Mouse (Mus musculus) ES-E14 (cell line): Measurements from ENCODE around the gene Plekhg5. TPM values are rescaled to one million over a fixed set of nuclear protein-coding genes. Genes with fewer than 3 reads are reported as not detected.

Experiments used
- DNase-seq: peaks from one replicate; pipeline ENCODE4 v3.0.0-alpha.2; 2013; ENCODE audit warnings: low read depth, low spot score
- H3K27ac ChIP-seq: 2 replicates; pipeline ENCODE4 v1.5.1; 2012; ENCODE audit warnings: low read depth, mild to moderate bottlenecking, low read length, moderate library complexity, mixed read lengths; ENCODE audit not compliant: poor library complexity, insufficient read depth, severe bottlenecking
- H3K36me3 ChIP-seq: 2 replicates; pipeline ENCODE4 v1.6.1; 2012; ENCODE audit warnings: mild to moderate bottlenecking, low read length, moderate library complexity, mixed read lengths; ENCODE audit not compliant: control insufficient read depth, poor library complexity, insufficient read depth, severe bottlenecking
- H3K4me1 ChIP-seq, 2 experiments: fragments of 150-350 bp in 1 of 2; sonication (generic) in 1 of 2; 2 replicates each; pipeline ENCODE4 v1.6.1; 2012; ENCODE audit warnings: low read length in 2 of 2, mild to moderate bottlenecking in 1 of 2, mixed read lengths in 1 of 2; ENCODE audit not compliant: control insufficient read depth in 2 of 2, insufficient read depth in 2 of 2, poor library complexity in 1 of 2
- H3K4me3 ChIP-seq, 2 experiments: fragments of 150-350 bp in 1 of 2; sonication (generic) in 1 of 2; 2 replicates each; pipeline ENCODE4 v1.5.1; 2012; ENCODE audit warnings: low read length in 2 of 2, low read depth in 1 of 2, mild to moderate bottlenecking in 1 of 2, mixed read lengths in 1 of 2; ENCODE audit not compliant: insufficient read depth in 1 of 2, poor library complexity in 1 of 2, severe bottlenecking in 1 of 2
- H3K9ac ChIP-seq: 2 replicates; pipeline ENCODE4 v1.6.1; 2012; ENCODE audit warnings: low read depth, mild to moderate bottlenecking, low read length, mixed read lengths; ENCODE audit not compliant: poor library complexity, insufficient read depth, severe bottlenecking
- H3K9me3 ChIP-seq: fragments of 150-350 bp; sonication (generic); 2 replicates; pipeline ENCODE4 v1.6.1; 2012; ENCODE audit warnings: low read depth, mild to moderate bottlenecking, low read length; ENCODE audit not compliant: control insufficient read depth, insufficient read depth
- CHD2 ChIP-seq: IDR thresholded peaks from 2 replicates; pipeline ENCODE4 v1.6.1; 2014; ENCODE audit warnings: mild to moderate bottlenecking, low read depth, low read length, inconsistent platforms
- HCFC1 ChIP-seq: IDR thresholded peaks from 2 replicates; pipeline ENCODE4 v1.6.1; 2012; ENCODE audit warnings: low read length, inconsistent platforms, borderline replicate concordance; ENCODE audit not compliant: insufficient read depth
- MAFK ChIP-seq: IDR thresholded peaks from 2 replicates; pipeline ENCODE4 v1.6.1; 2014; ENCODE audit warnings: mild to moderate bottlenecking, low read depth, low read length, inconsistent platforms; ENCODE audit not compliant: insufficient read depth
- ZC3H11A ChIP-seq: IDR thresholded peaks from 2 replicates; pipeline ENCODE4 v1.6.1; 2012; ENCODE audit warnings: low read depth, mild to moderate bottlenecking, inconsistent platforms, low read length, borderline replicate concordance
- ZNF384 ChIP-seq: IDR thresholded peaks from 2 replicates; pipeline ENCODE4 v1.6.1; 2012; ENCODE audit warnings: low read depth, low read length, inconsistent platforms
- in situ Hi-C, 2 experiments: fragments of 600-800 bp; cut with MboI; formaldehyde crosslinking; loops; one replicate each; pipeline ENCODE4 v1.15.1; 2025; ENCODE audit warnings: low sequenced_read_pairs in 2 of 2, inconsistent platforms in 1 of 2; ENCODE audit not compliant: unreplicated experiment in 2 of 2
- total RNA-seq: library from RNA; depleted of rRNA; stranded (reverse); fragments of 300-350 nt; gene quantifications from 2 replicates; pipeline ENCODE4 v1.2.3, GENCODE M21; 2012

The Plekhg5 gene
- total RNA-seq, 1 experiment, result 37.3 TPM

DNA sequence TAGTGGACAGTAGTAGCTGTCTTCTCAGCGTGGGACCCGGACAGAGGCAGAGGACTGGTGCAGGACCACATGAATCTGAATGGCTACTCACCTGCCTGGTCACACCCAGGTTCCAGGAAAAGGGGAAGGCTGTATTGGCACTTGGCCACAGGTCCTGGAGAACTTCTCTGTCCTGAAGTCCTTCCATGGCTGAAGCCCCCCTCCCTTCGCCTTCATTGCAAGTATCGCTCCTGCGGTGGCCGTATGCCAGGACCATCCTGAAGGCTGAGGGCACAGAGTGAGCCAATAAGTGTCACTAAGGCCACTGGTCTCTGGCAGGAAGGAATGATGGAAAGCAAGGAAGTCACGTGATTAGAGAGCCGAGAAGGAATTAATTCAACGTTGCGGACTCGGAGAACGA, 21.9 kb downstream of the Plekhg5 start:
- TF ChIP-seq CHD2 (no peak), MAFK (no peak), ZNF384 (no peak), HCFC1 (no peak), ZC3H11A (no peak)
- DNase-seq, result no peak
- H3K27ac ChIP-seq, result no peak overlapping the region
- peaks cover 6 to 29% of the 10 kb centered on the region in 2 experiments for H3K4me1 ChIP-seq
- H3K9me3 ChIP-seq, result no peaks in the 10 kb centered on the region
- in situ Hi-C loops, result no loop called here
- no peaks in the 10 kb centered on the region for H3K36me3 ChIP-seq
- no peak overlapping the region for H3K4me3 ChIP-seq
- no peak overlapping the region for H3K9ac ChIP-seq

- in situ Hi-C loops, result no loop called here
- H3K9me3 ChIP-seq, result no peaks in the 10 kb centered on the region
- peaks cover 6 to 39% of the 10 kb centered on the region in 2 experiments for H3K4me1 ChIP-seq
- no peaks in the 10 kb centered on the region for H3K36me3 ChIP-seq
- H3K27ac ChIP-seq, result peak overlapping the region; percentile 92
- no peak for TF ChIP-seq CHD2
- no peak for TF ChIP-seq ZNF384
- TF ChIP-seq MAFK, result no peak
- TF ChIP-seq HCFC1, result no peak
- no peak for TF ChIP-seq ZC3H11A
- peak overlapping the region; percentile 76 for H3K9ac ChIP-seq
- peak overlapping the region; percentile 19 to 73; a peak in 3 of 4 replicates for H3K4me3 ChIP-seq
- DNase-seq, result no peak
These were observed 23.9 kb downstream of the Plekhg5 start for GRCm38 (mm10) chr4:152095937-152096910.

DNA sequence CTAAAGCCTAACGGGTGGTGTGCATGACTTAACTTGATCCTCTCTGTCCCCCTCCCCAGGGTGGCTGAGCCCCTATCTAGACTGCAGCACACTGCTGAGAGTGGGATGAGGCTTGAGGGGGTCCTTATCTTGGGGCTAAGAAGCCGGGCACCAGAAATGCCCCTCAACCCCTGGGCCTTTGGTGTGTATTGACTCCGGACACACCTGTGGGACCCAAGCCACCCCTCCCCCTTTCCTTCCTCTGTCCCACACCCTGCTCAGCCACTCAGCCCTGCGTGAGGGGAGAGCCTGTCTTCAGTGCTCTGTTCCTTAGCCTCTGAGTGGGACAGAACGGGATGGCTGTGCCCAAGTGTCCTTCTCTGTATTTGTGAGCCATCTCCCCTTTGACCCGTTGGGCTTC, 24.6 kb downstream of the Plekhg5 start:
- H3K27ac ChIP-seq, result peak overlapping the region; percentile 92
- peak overlapping the region; percentile 76 for H3K9ac ChIP-seq
- no peak for DNase-seq
- no peaks in the 10 kb centered on the region for H3K9me3 ChIP-seq
- peaks cover 3% of the 10 kb centered on the region; the same call in 1 of the 2 replicates for H3K36me3 ChIP-seq
- TF ChIP-seq CHD2, result no peak
- TF ChIP-seq MAFK, result no peak
- no peak for TF ChIP-seq ZC3H11A
- no peak for TF ChIP-seq HCFC1
- TF ChIP-seq ZNF384, result no peak
- H3K4me1 ChIP-seq, result peaks cover 6 to 44% of the 10 kb centered on the region in 2 experiments
- peak overlapping the region; percentile 19 to 73 for H3K4me3 ChIP-seq
- in situ Hi-C loops, result no loop called here

DNA sequence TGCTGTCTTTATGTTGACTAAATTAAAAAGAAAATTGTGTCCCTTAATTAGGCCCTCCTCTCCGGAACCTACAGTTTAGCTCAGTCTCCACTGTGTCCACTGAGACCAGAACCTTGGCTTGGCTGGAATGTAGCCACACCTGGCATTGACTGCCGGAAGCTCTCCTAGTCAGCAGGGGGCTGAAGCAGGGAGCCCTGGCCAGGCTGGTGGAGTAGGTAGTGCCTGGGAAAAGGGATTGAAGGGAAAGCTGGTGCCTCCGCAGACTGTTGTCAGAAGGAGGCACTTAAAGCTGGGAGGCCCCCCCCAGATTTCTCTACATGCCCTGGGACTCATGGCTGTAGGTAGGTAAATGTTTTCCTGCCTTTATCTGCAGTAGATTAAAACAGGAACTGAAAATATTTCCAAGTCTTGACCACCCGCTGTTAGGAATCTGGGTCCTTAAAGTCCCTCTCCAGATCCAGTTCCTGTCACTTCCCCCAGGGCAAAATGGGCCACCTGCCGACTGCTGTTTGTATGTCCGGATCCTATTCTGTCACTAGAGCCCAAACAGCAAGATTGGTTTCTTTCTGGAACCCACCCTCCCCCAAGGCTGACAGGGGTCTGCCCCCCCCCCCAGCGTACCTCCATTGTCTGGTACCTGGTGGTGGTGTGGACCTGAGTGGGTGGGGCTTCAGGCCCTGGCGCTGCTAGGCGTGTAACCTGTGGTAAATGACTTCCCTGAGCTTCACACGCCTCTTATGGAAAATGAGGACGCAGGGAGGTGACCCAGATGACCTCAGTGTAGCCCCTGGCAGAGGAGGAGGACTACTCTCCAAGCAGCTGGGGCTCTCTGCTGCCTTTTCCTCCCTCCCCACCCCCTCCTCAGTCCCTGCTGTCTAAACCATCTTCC, 25.9 kb downstream of the Plekhg5 start:
- Histone ChIP-seq H3K27ac (peak overlapping the region; percentile 92; the same call in 1 of the 2 replicates), H3K4me1 (peaks cover 12 to 42% of the 10 kb centered on the region in 2 experiments), H3K4me3 (peak overlapping the region; percentile 19 to 73; a peak in 3 of 4 replicates), H3K9me3 (no peaks in the 10 kb centered on the region), H3K9ac (peak overlapping the region; percentile 29; the same call in 1 of the 2 replicates), H3K36me3 (peaks cover 12% of the 10 kb centered on the region)
- TF ChIP-seq HCFC1, result no peak
- no peak for TF ChIP-seq MAFK
- no peak for TF ChIP-seq ZNF384
- TF ChIP-seq ZC3H11A, result no peak
- no peak for TF ChIP-seq CHD2
- peak; percentile 87 for DNase-seq
- in situ Hi-C loops, result no loop called here
